Mouse (Mus musculus) gastrocnemius, postnatal 14 days (tissue): ENCODE results near the gene Lca5. TPM values are rescaled to one million over a fixed set of nuclear protein-coding genes. Genes with fewer than 3 reads are reported as not detected.
A peak's percentile ranks its signal among the peaks of the same experiment; 100 is the strongest.

Experiments
- DNase-seq: peaks from one replicate; pipeline ENCODE4 v3.0.0; 2021; ENCODE audit warnings: mixed read lengths
- intact Hi-C: fragments of 180-260 bp; cut with DNase I; formaldehyde crosslinking; loops from one replicate; pipeline ENCODE4 v1.15.1; 2025; ENCODE audit warnings: low total_unique reads
- total RNA-seq, 2 experiments: library from RNA; stranded (reverse); gene quantifications; 2 replicates each; pipeline ENCODE4 v1.2.3; 2021

Lca5 gene
- total RNA-seq, 2 experiments from 2014 or later, result 3.2 to 3.8 TPM

DNA sequence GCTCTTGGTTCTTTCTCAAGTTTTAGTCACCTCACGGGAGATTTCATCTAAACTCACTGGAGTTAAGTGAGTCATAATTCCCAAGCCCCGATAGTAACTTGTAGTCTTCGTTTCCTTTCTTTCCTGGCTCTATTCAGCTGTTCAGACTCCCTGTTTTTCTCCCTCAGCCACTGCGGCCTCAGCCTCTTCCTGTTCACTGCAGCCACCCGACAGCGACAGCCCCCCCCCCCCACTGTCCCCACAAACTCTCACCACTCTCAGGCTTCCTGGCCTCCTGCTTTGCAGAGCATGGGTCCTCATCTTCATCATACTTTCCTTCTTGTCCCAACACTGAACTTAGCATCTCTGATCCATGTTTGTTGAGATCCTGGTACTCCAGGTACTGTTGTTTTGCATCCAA is 42.7 kb downstream of the Lca5 start:
- intact Hi-C loops, result no loop called here
- no peak for DNase-seq

DNA sequence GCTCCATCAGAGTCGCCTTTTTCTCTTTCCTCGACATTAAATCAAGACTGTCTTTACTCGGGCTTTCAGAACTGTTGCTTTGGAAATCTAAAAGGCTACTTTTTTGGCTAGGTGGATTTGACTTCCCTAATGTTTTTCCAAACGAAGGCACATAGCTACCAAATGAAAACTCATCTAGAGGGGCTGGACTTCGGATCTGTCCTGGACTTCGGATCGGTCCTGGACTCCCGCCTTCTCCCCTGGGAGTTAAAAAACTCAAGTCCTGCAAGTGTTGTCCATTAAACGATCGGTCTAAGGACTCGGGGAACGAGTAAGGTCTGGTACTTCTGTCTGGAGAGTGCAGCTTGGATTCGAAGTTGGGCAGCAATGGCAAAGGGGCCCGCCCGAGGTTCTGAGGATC is 45.5 kb downstream of the Lca5 start:
- intact Hi-C loops, result no loop called here
- DNase-seq, result no peak

DNA sequence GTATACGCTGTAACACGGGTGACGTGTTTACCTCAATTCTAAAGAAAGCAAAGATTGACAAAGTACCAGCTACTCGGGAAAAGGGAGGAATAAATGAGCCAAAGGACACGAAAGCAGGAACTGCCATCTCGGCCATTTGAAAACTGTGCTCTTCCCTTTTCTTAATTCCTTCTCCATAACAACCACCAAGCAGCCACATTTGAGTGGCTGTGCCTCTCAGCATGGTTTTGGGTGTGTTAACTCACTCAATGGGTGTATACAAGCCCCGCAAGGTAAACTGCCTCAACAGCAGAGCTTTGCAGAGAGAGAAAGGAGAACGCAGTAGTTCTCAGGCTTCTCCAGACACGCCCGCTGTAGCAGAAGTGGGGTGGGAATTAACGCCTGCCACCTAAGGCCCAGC is 48.9 kb downstream of the Lca5 start:
- DNase-seq, result no peak
- intact Hi-C loops, result no loop called here

GRCm38 (mm10) chr9:83389570-83389969 is 51.4 kb downstream of the Lca5 start:
- intact Hi-C loops, result no loop called here
- no peak for DNase-seq

GRCm38 (mm10) chr9:83386264-83386855 is 54.6 kb downstream of the Lca5 start:
- intact Hi-C loops, result no loop called here
- no peak for DNase-seq

- intact Hi-C loops, result no loop called here
- DNase-seq, result no peak
Measured at GRCm38 (mm10) chr9:83385301-83385700, 55.6 kb downstream of the Lca5 start.

DNA sequence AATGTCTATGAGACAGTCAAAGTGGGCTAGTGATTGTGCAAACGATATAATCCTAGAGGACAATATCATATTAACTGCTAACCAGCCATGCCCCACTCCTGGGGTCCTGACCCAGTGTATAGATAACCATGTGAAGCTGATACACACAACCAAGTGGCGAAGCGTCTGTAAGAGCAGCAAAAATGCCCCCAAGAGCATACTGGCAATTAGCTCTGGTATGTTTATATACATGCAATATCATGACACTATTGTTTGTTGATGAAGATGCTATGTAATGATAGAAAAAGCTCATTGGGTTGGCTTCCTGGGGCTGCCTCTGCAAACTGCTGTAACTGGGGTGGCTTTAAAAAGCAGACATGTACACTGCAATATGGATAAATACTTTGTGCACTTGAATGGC is 57.7 kb downstream of the Lca5 start:
- intact Hi-C loops, result no loop called here
- DNase-seq, result no peak

GRCm38 (mm10) chr9:83382775-83383174 is 58.2 kb downstream of the Lca5 start:
- intact Hi-C loops, result no loop called here
- DNase-seq, result no peak

DNA sequence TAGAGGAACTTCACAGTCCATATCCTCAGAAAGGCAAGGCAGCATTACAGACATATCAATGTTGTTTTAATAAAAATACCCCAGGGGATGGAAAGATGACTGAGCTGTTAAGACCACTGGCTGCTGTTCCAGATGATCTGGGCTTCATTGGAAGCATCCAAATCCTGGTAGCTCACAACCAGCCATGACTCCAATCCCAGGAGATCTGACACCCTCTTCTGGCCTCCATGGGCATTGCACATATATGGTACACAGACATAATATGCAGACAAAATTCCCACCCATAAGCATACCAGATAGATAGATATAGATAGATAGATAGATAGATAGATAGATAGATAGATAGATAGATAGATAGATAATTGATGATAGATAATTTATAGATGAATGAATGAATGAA is 59.6 kb downstream of the Lca5 start:
- intact Hi-C loops, result no loop called here
- no peak for DNase-seq

DNA sequence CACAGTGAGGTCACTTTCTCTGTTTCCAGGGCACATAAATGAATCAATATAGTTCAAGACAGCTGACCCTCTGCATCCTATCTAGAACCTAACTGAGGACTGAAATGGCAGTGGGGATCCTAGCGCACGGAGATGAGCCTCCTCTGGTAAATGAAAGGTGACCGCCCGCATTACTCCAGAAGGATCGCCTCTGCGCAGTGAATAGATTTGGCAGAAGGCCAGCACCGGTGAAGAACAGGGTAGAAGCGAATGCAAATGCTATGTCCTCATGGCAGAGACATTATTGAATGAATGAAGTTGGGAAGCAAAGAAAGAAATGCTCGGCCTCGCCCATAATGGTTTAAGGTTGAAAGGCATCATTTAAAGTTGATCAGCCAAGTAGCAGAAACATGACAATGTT is 61.3 kb downstream of the Lca5 start:
- no peak for DNase-seq
- intact Hi-C loops, result loop anchor here (10.0 kb wide), 1 partner anchor 225 kb away; no protein-coding TSS in a partner anchor

DNA sequence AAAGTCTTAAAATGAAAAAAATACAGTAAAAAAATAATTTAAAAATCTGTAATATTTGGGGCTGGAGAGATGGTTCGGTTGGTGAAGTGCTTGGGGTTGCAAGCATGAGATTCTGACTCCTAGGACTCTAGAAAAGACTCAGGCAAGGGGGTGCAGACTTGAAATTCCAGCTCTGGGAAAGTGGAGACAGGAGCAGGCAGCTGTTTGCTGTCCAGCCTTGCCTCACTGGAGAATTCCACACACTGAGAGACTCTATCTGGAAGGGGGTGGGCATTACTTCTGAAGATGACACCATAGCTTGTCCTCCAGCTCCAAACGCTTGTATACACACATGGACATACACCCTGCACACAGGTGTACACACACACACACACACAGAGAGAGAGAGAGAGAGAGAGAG is 63.8 kb downstream of the Lca5 start:
- intact Hi-C loops, result loop anchor here (10.0 kb wide), 1 partner anchor 228 kb away; no protein-coding TSS in a partner anchor
- no peak for DNase-seq

GRCm38 (mm10) chr9:83375522-83376176 is 65.3 kb downstream of the Lca5 start:
- intact Hi-C loops, result loop anchor here (10.0 kb wide), 1 partner anchor 229 kb away; no protein-coding TSS in a partner anchor
- no peak for DNase-seq

DNA sequence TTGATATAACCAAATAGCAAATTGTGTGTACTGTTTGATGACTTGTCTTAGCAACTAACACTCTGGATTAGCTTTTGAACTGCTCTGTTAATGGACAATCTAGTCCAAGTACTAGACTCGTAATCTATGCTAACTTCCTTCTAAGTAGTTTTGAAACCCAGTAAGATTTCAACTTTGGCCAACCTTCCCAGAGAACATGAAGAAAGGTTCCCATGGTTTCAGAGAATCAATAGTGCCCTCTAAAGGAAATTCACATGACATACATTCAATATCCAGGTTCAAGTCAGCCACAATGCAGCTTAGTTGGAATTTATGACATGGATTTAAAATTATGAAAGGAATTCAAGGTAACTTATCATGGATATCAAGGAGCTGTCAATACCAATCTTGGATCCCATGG is 70.0 kb downstream of the Lca5 start:
- intact Hi-C loops, result loop anchor here (10.0 kb wide), 1 partner anchor 234 kb away; no protein-coding TSS in a partner anchor
- DNase-seq, result no peak

GRCm38 (mm10) chr9:83368234-83368633 is 72.7 kb downstream of the Lca5 start:
- intact Hi-C loops, result no loop called here

DNA sequence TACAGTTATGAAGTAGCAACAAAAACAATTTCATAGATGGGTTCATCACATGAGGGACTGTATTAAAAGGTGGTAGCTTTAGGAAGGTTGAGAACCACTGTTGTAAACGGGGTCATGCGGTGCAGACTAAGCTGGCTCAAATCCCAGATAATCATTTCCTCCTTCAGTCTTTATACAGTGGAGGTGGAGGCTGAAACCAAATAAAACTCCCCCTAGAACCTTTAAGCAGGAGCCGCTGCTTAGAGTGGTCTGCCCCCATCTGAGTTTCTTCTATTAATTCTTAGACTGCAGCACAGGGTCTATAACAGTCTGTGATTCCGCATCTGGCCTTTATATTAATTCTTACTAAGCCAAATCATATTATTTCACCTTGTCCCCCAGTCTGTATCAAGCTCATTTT is 85.1 kb downstream of the Lca5 start:
- DNase-seq, result no peak
- intact Hi-C loops, result no loop called here

More at GRCm38 (mm10) chr9:83368234-83368633, 72.7 kb downstream of the Lca5 start:
- DNase-seq, result no peak

- intact Hi-C loops, result no loop called here
- no peak for DNase-seq
Measured at GRCm38 (mm10) chr9:83353316-83353715, 87.6 kb downstream of the Lca5 start.

GRCm38 (mm10) chr9:83351171-83351570 is 89.8 kb downstream of the Lca5 start:
- intact Hi-C loops, result no loop called here

DNA sequence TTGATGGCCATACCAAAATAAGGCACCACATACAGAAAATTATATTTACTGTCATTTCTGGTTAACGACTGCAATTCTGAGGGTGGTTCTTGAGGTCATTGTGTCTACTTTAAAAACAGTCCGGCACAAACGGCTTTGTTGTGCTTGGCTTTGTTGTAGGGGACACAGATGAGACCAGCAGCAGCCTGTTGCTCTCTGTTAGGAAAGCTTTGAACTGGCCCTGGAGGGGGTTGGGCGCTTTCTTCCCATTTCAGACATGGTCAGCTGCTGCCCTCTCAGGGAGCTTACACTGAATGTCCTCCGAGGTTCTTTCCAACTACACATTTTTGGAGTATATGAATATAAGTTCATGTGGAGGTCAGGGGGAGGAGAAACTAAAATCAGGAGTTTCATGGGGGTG is 90.3 kb downstream of the Lca5 start:
- intact Hi-C loops, result no loop called here
- DNase-seq, result peak; percentile 70

More at GRCm38 (mm10) chr9:83351171-83351570, 89.8 kb downstream of the Lca5 start:
- DNase-seq, result no peak

GRCm38 (mm10) chr9:83349905-83350304 is 91.0 kb downstream of the Lca5 start:
- DNase-seq, result no peak
- intact Hi-C loops, result no loop called here

- intact Hi-C loops, result no loop called here
- peak; percentile 29 for DNase-seq
Measured at GRCm38 (mm10) chr9:83349504-83349903, 91.4 kb downstream of the Lca5 start.

DNA sequence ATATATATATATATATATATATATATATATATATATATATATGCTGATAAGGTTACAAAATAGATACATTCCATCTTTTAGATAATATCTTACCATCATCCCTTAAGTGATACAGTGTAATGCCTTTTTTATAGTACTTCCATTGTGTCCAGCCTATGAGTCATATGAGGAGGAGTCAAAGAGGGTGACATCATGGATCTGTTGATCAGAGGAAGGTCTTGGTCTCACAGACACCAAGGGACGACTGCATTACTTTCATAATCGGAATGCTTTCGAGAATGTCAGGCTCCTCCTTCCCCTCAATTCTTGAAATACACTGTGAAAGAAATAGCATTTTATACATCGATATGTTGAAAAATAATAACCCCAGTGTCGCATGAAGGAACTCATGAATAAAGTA is 93.4 kb downstream of the Lca5 start:
- no peak for DNase-seq
- intact Hi-C loops, result no loop called here
